Mouse (Mus musculus) gastrocnemius, postnatal 14 days (tissue): ENCODE data around the gene Shtn1. TPM values are rescaled to one million over a fixed set of nuclear protein-coding genes. Genes with fewer than 3 reads are reported as not detected.

Experiments
- DNase-seq: peaks from one replicate; pipeline ENCODE4 v3.0.0; 2021; ENCODE audit warnings: mixed read lengths
- intact Hi-C: fragments of 180-260 bp; cut with DNase I; formaldehyde crosslinking; loops from one replicate; pipeline ENCODE4 v1.15.1; 2025; ENCODE audit warnings: low total_unique reads
- total RNA-seq, 2 experiments: library from RNA; stranded (reverse); gene quantifications; 2 replicates each; pipeline ENCODE4 v1.2.3; 2021

The Shtn1 gene
- total RNA-seq, 2 experiments from 2014 or later: 1.8 to 2.1 TPM

GRCm38 (mm10) chr19:58979436-58980055 lies 96.4 kb downstream of the Shtn1 start:
- intact Hi-C loops: no loop called here
- DNase-seq: peak; percentile 47

GRCm38 (mm10) chr19:58978401-58979171 lies 97.3 kb downstream of the Shtn1 start:
- intact Hi-C loops: no loop called here
- DNase-seq: no peak

GRCm38 (mm10) chr19:58975216-58975863 lies 100.6 kb downstream of the Shtn1 start:
- no peak for DNase-seq
- intact Hi-C loops: no loop called here

- intact Hi-C loops: no loop called here
- DNase-seq: no peak
Observed at GRCm38 (mm10) chr19:58974126-58974525, 101.8 kb downstream of the Shtn1 start.

- no peak for DNase-seq
Observed at GRCm38 (mm10) chr19:58970826-58971225, 105.1 kb downstream of the Shtn1 start.

GRCm38 (mm10) chr19:58968731-58969506 lies 107.0 kb downstream of the Shtn1 start:
- intact Hi-C loops: no loop called here

More at GRCm38 (mm10) chr19:58970826-58971225, 105.1 kb downstream of the Shtn1 start:
- intact Hi-C loops: no loop called here

GRCm38 (mm10) chr19:58963011-58963410 lies 112.9 kb downstream of the Shtn1 start:
- intact Hi-C loops: no loop called here
- DNase-seq: no peak

More at GRCm38 (mm10) chr19:58968731-58969506, 107.0 kb downstream of the Shtn1 start:
- no peak for DNase-seq

- no peak for DNase-seq
Observed at GRCm38 (mm10) chr19:58954779-58955178, 121.1 kb downstream of the Shtn1 start.

GRCm38 (mm10) chr19:58952236-58952635 lies 123.7 kb downstream of the Shtn1 start:
- no peak for DNase-seq
- intact Hi-C loops: no loop called here

More at GRCm38 (mm10) chr19:58954779-58955178, 121.1 kb downstream of the Shtn1 start:
- intact Hi-C loops: no loop called here

GRCm38 (mm10) chr19:58951521-58951920 lies 124.4 kb downstream of the Shtn1 start:
- DNase-seq: no peak
- intact Hi-C loops: no loop called here

GRCm38 (mm10) chr19:58945959-58946358 lies 129.9 kb downstream of the Shtn1 start:
- no peak for DNase-seq
- intact Hi-C loops: no loop called here

GRCm38 (mm10) chr19:58942841-58943828 lies 132.8 kb downstream of the Shtn1 start, which contains the start of the genes Eno4 and Hspa12a:
Eno4 (plus strand) TSS chr19:58943425.
Hspa12a (minus strand) TSS chr19:58943654.
- intact Hi-C loops: no loop called here
- peak; percentile 92 for DNase-seq

- intact Hi-C loops: no loop called here
Observed at GRCm38 (mm10) chr19:58933062-58933461, 142.8 kb downstream of the Shtn1 start.

GRCm38 (mm10) chr19:58931081-58931800 lies 144.7 kb downstream of the Shtn1 start:
- intact Hi-C loops: no loop called here
- DNase-seq: no peak

More at GRCm38 (mm10) chr19:58933062-58933461, 142.8 kb downstream of the Shtn1 start:
- no peak for DNase-seq
